Mouse (Mus musculus) heart, embryonic 11.5 days (tissue): Measurements from ENCODE around the gene P3h2. TPM values are rescaled to one million over a fixed set of nuclear protein-coding genes. Genes with fewer than 3 reads are reported as not detected.

Experiments used
- ATAC-seq: fragments of 200-750 bp; cut with Nextera tagmentation; replicated peaks from 2 replicates; pipeline ENCODE4 v1.8.0; 2017; ENCODE audit warnings: moderate library complexity; ENCODE audit not compliant: insufficient number of reproducible peaks, low FRiP score, low TSS enrichment
- H3K27ac ChIP-seq: fragments of 300-500 bp; sonication (generic); 2 replicates; pipeline ENCODE4 v1.5.1; 2014; ENCODE audit warnings: mild to moderate bottlenecking, low read depth, low read length
- H3K27me3 ChIP-seq: fragments of 300-500 bp; sonication (generic); 2 replicates; pipeline ENCODE4 v1.6.1; 2014; ENCODE audit warnings: mild to moderate bottlenecking, low read length, mixed read lengths; ENCODE audit not compliant: control insufficient read depth, insufficient read depth
- H3K36me3 ChIP-seq: fragments of 300-500 bp; sonication (generic); 2 replicates; pipeline ENCODE4 v1.6.1; 2014; ENCODE audit warnings: mild to moderate bottlenecking, low read length, moderate library complexity, mixed read lengths; ENCODE audit not compliant: control insufficient read depth, insufficient read depth
- H3K4me1 ChIP-seq: fragments of 300-500 bp; sonication (generic); 2 replicates; pipeline ENCODE4 v1.6.1; 2014; ENCODE audit warnings: low read length; ENCODE audit not compliant: control insufficient read depth, insufficient read depth
- H3K4me2 ChIP-seq: fragments of 300-500 bp; sonication (generic); 2 replicates; pipeline ENCODE4 v1.6.1; 2014; ENCODE audit warnings: mild to moderate bottlenecking, moderate library complexity
- H3K4me3 ChIP-seq: fragments of 300-500 bp; sonication (generic); 2 replicates; pipeline ENCODE4 v1.5.1; 2014; ENCODE audit warnings: low read depth, low read length
- H3K9ac ChIP-seq: fragments of 300-500 bp; sonication (generic); 2 replicates; pipeline ENCODE4 v1.6.1; 2014; ENCODE audit warnings: mild to moderate bottlenecking, low read depth, low read length, moderate library complexity
- H3K9me3 ChIP-seq: fragments of 300-500 bp; sonication (generic); replicated peaks from 2 replicates; pipeline ENCODE4 v1.6.1; 2016; ENCODE audit warnings: low read length; ENCODE audit not compliant: control insufficient read depth
- WGBS: fragments of 180-500 bp; shearing (Covaris S2); extraction: QIAGEN DNeasy Blood & Tissue Kit; methylation state at CpG from one replicate; pipeline ENCODE4 v1.1.7; 2014; ENCODE audit not compliant: insufficient replicate concordance; 5-methylcytosine and 5-hydroxymethylcytosine counted together
- polyA plus RNA-seq: library from polyadenylated mRNA; unstranded; fragments of >200 nt; fragmentation: Nextera tagmentation; extraction: Ambion mirVana; gene quantifications from 2 replicates; pipeline ENCODE4 v1.2.1, GENCODE M21; 2014

P3h2 gene
- polyA plus RNA-seq, 1 experiment from 2014 or later = 18.2 TPM

DNA sequence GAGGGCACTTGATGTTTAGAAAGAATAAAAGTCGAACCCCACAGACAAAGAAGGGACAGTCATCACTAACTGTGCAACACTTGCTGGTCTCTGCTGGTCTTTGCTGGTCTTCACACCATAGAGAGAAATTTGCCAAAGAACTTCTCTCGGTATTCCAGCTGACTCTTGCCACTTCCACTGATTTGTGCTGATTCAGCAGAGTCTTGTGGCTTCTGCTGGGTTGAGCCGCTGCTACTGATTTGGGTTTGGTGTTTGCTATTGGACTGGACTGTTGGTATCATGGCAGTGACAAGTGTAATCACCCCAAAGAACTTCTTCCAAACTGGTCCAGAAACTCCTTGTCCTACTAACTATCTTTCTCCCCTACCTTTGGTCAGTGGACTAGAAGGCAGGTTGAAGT lies 111.0 kb downstream of the P3h2 start:
- no peak for ATAC-seq
- Histone ChIP-seq H3K9ac (no peak overlapping the region), H3K4me3 (no peak overlapping the region), H3K9me3 (no peaks in the 10 kb centered on the region), H3K27ac (no peak overlapping the region), H3K4me1 (no peaks in the 10 kb centered on the region), H3K36me3 (0 out of 2 replicates have a peak, but pooled peaks cover 4% of the 10 kb centered on the region), H3K27me3 (no peaks in the 10 kb centered on the region), H3K4me2 (no peak overlapping the region)
- 79% methylated on average over 3 of the region's 3 CpGs for WGBS

DNA sequence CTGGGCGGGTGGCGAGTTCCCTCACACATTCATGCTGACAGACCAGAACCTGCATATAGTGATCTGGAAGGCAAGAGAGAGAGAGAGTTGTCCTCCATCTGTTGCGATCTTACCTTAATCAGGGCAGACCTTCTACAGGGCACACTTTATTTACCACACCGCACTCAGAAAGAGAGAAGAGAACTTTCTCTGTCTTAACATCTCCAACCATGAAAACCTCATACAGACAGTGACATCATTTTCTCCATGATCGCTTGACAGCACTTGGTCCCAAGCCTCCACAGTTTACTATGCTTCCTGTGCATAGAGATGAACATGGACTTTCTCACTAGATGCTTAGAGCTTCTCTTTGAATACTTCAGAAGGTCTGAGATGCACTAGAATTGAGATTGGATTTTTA lies 118.4 kb downstream of the P3h2 start:
- Histone ChIP-seq H3K9ac (no peak overlapping the region), H3K4me1 (no peaks in the 10 kb centered on the region), H3K9me3 (no peaks in the 10 kb centered on the region), H3K27ac (no peak overlapping the region), H3K36me3 (peaks cover 2% of the 10 kb centered on the region; the same call in 1 of the 2 replicates), H3K27me3 (no peaks in the 10 kb centered on the region), H3K4me2 (no peak overlapping the region), H3K4me3 (no peak overlapping the region)
- WGBS = 91% methylated on average over 5 of the region's 5 CpGs
- ATAC-seq = no peak

DNA sequence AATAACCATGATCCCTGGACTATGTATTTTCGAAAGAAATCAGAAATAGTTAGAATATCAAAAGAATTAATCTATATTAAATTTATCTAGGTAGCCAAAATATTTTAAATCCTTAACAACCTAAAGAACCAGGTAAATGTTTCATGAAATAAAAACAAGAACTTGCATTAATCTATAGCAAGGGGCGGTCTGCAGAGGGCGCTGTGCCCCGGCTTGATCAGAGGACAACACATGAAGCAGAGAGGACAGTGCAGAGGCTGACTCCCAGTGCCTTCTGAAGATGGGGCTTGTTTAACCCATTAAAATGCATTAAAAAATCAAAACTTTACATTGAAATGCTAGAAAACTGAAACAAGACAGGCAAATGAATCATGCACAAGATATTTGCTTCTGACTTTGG lies 121.9 kb downstream of the P3h2 start:
- Histone ChIP-seq H3K4me1 (no peaks in the 10 kb centered on the region; the same call in 1 of the 2 replicates), H3K4me3 (no peak overlapping the region), H3K9me3 (no peaks in the 10 kb centered on the region), H3K27me3 (no peaks in the 10 kb centered on the region), H3K27ac (no peak overlapping the region), H3K4me2 (no peak overlapping the region), H3K36me3 (peaks cover 2% of the 10 kb centered on the region; the same call in 1 of the 2 replicates), H3K9ac (no peak overlapping the region)
- no peak for ATAC-seq
- WGBS = 39% methylated on average over 4 of the region's 4 CpGs

DNA sequence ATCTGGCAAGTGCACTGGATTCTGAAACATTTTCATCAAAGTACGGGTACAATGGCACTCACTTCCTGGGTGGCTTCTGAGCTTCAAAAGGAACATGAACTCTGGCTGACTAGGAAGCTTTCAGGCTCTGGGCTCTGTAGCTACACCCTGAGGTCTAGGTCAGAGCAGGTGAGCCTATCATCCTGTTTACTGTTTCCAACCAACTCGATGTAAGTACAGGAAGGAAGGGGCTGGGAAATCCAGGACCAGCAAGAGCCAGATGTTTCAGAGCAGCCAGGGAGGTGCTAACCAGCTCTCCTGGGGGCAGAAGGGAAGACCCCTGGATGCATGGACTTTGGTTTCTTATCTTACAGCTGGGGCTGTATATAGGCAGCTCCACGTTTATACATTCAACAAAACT lies 126.5 kb downstream of the P3h2 start:
- Histone ChIP-seq H3K27ac (no peak overlapping the region), H3K4me2 (no peak overlapping the region), H3K9ac (no peak overlapping the region), H3K4me1 (no peaks in the 10 kb centered on the region; the same call in 1 of the 2 replicates), H3K36me3 (no peaks in the 10 kb centered on the region), H3K9me3 (no peaks in the 10 kb centered on the region), H3K4me3 (no peak overlapping the region), H3K27me3 (no peaks in the 10 kb centered on the region)
- WGBS = 64% methylated on average over 3 of the region's 3 CpGs
- ATAC-seq = no peak

DNA sequence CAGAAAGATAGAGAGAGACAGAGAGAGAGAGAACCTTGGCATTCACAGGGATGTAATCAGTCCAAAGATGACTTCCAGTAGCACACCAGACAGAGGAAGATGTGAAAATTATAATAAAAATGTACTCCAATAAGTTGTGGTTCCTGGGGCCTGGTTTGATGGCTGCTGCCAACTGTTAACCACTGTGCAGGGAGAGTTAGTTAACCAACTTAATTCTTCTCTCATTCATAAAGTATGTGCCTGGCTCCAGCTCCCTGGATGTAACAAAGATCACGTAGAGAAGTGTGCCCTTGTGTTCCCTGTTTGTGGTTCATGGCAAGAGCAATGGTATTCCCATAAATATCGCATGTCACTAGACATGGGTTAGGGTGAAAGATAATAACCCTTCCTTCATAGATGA lies 128.4 kb downstream of the P3h2 start:
- 85% methylated on average over 2 of the region's 2 CpGs for WGBS
- ATAC-seq = no peak
- Histone ChIP-seq H3K36me3 (peaks cover 7% of the 10 kb centered on the region; the same call in 1 of the 2 replicates), H3K4me3 (no peak overlapping the region), H3K9me3 (no peaks in the 10 kb centered on the region), H3K9ac (no peak overlapping the region), H3K27ac (no peak overlapping the region), H3K27me3 (no peaks in the 10 kb centered on the region), H3K4me2 (no peak overlapping the region), H3K4me1 (no peaks in the 10 kb centered on the region; the same call in 1 of the 2 replicates)

DNA sequence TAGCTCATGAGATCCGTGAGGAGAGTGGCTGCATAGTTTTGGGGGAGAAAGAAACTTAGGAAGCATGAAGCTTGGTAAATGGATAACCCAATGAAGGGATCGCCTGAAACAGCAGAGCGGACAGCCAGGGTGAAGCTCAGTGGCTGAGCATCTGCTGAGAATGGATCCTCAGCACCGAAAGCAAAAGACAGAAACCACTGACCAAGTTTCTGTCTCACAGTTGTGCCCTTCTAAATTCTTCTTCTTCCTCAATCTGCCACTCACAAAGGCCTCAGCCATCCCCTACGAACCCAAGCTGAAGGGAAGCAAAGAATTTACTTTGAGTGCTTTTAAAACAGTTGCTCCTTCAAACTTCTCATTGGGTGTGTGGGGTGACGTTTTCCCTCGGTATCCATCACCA lies 134.3 kb downstream of the P3h2 start:
- H3K9me3 ChIP-seq = no peaks in the 10 kb centered on the region
- no peaks in the 10 kb centered on the region for H3K4me1 ChIP-seq
- H3K36me3 ChIP-seq = peaks cover 9% of the 10 kb centered on the region
- 81% methylated on average over 7 of the region's 7 CpGs for WGBS
- H3K27ac ChIP-seq = no peak overlapping the region
- no peak overlapping the region for H3K4me2 ChIP-seq
- H3K4me3 ChIP-seq = no peak overlapping the region
- no peak overlapping the region for H3K9ac ChIP-seq
- ATAC-seq = no peak
- no peaks in the 10 kb centered on the region for H3K27me3 ChIP-seq

DNA sequence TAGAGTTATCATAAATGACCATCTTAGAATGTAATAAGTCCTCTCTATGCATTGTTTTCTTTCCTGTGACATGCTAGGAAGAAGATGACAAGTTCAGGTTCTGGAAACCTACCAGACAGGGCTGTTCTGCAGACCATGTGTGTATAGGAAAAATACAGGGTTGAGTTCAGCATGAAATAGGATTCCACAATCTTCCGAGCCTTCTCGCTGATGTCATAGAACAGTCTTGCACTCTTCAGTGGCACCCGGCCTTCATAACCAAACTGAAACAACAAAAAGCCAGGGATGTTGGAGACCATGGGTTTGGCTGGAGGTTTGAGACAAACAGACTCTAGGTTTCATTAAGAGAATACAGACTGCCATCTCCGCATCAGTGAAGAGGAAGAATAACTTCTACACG lies 134.9 kb downstream of the P3h2 start:
- Histone ChIP-seq H3K9ac (no peak overlapping the region), H3K36me3 (peaks cover 9% of the 10 kb centered on the region), H3K4me1 (no peaks in the 10 kb centered on the region), H3K27me3 (no peaks in the 10 kb centered on the region), H3K4me3 (no peak overlapping the region), H3K4me2 (no peak overlapping the region), H3K9me3 (no peaks in the 10 kb centered on the region), H3K27ac (no peak overlapping the region)
- WGBS = 83% methylated on average over 5 of the region's 5 CpGs
- ATAC-seq = no peak

DNA sequence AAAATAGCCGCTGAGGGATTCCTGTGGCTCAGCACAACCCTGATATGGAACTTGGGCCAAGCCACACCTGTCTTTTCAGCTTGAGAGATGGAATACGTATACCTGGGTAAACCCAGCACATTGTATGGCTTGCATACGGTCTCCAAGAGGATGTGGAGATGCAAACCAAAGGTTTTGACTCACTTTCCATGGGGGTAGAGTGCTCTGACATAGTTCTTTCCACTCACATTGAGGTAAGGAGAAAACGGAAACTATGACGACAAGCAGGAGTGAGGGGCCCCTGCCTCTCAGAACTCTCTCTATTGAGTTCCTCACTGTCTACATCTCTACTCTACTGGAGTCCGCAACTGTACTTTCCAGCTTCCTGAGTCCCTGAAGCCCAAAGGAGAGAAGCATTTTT lies 135.4 kb downstream of the P3h2 start:
- Histone ChIP-seq H3K9ac (no peak overlapping the region), H3K9me3 (no peaks in the 10 kb centered on the region), H3K27me3 (no peaks in the 10 kb centered on the region), H3K4me2 (no peak overlapping the region), H3K27ac (no peak overlapping the region), H3K4me1 (no peaks in the 10 kb centered on the region), H3K36me3 (peaks cover 9% of the 10 kb centered on the region), H3K4me3 (no peak overlapping the region)
- WGBS = 78% methylated on average over 6 of the region's 6 CpGs
- no peak for ATAC-seq

DNA sequence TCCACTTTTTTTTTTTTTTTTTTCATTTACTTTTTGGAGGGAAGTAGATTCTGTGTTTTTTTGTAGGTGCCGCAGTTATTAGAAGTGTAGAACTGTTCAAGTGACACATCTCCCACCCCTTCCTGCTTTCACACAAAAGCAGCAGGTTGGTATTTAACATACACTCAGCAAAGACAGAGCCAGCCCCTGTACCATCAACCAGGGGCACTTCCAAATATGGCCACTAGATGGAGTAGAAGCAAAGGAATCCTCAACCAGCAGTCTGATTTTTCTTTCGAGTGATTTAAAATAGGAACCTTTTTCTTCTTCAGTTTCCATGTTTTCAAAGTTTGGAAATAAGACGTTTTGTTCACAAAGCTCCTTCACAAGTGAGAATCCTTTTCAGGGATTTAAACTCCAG lies 138.3 kb downstream of the P3h2 start:
- no peak for ATAC-seq
- no peaks in the 10 kb centered on the region for H3K4me1 ChIP-seq
- H3K27ac ChIP-seq = no peak overlapping the region
- H3K36me3 ChIP-seq = peaks cover 2% of the 10 kb centered on the region; the same call in 1 of the 2 replicates
- H3K4me2 ChIP-seq = no peak overlapping the region
- WGBS = 32% methylated on average over 3 of the region's 3 CpGs
- no peaks in the 10 kb centered on the region for H3K9me3 ChIP-seq
- no peak overlapping the region for H3K4me3 ChIP-seq
- H3K9ac ChIP-seq = no peak overlapping the region
- no peaks in the 10 kb centered on the region for H3K27me3 ChIP-seq
